Comparison of ENCODE assay signal across 30 mouse cellular contexts in genomic region chr11:21424345-21424744, GRCm38 (mm10). TPM values are rescaled to one million over a fixed set of nuclear protein-coding genes. Genes with fewer than 3 reads are reported as not detected.
DNase-seq lines count a peak whose midpoint lies in the region; TF ChIP-seq lines count a peak whose summit lies in the region.
"Had no signal": no experiment of that assay in that cellular context is flagged by ENCODE, and none has a peak within 500 bp of the region (broad histone marks: within the 10 kb centered on the region; RNA-seq: fewer than 3 reads in every experiment).

No protein-coding gene starts in this region.

- no peak for TF ChIP-seq CTCF in gastrocnemius, adult 2 months (IDR thresholded peaks at IDR 0.05)
- no peak for TF ChIP-seq CTCF in bone marrow, adult 2 months (IDR thresholded peaks at IDR 0.05; ENCODE audit: control insufficient read depth, insufficient read depth, low read length)

- DNase-seq in gastrocnemius, adult 2 months = no peak
- no peak for DNase-seq in gastrocnemius, postnatal 14 days
- peak; percentile 22 for DNase-seq in splenic B cell, adult 2 months (ENCODE audit: low read depth, low spot score)
- DNase-seq in left cerebral cortex, postnatal 4 days = no peak
- no peak for DNase-seq in adrenal gland, adult 2 months
- no peak for DNase-seq in adrenal gland, adult 8-10 months
- DNase-seq: cerebellum, adult 11-12 months; cerebellum, adult 9-11 months; gastrocnemius, postnatal 10 days; heart, adult 11 months; kidney, adult 18-20 months; kidney, postnatal 25 days; lung, embryonic 14.5 days; lung, postnatal 36 days; midbrain, embryonic 14.5 days; right cerebral cortex, adult 18-20 months; thymus, adult 2 months; thymus, postnatal 36 days had no signal

- H3K4me3 ChIP-seq in gastrocnemius, adult 2 months = no peak overlapping the region
- no peak overlapping the region for H3K4me3 ChIP-seq in bone marrow, adult 2 months (replicated peaks; ENCODE audit: control insufficient read depth, low read depth, low read length)
- no peak overlapping the region for H3K4me3 ChIP-seq in macrophage (ENCODE audit: inconsistent target)
- H3K4me3 ChIP-seq: erythroblast, embryonic 14.5 days; heart, embryonic 12.5 days; hindbrain, embryonic 10.5 days; hindbrain, embryonic 15.5 days; kidney, embryonic 15.5 days; layer of hippocampus, adult 2 months; left cerebral cortex, adult 2 months; limb, embryonic 15.5 days; liver, embryonic 15.5 days; neural tube, embryonic 15.5 days had no signal

- no peaks in the 10 kb centered on the region for H3K36me3 ChIP-seq in macrophage (ENCODE audit: inconsistent target)
- H3K36me3 ChIP-seq in splenic B cell, adult 2 months (ENCODE audit: control insufficient read depth, insufficient read depth, low read length, poor library complexity, severe bottlenecking) = no peaks in the 10 kb centered on the region
- H3K36me3 ChIP-seq: heart, embryonic 12.5 days; hindbrain, embryonic 10.5 days; hindbrain, embryonic 15.5 days; kidney, embryonic 15.5 days; limb, embryonic 15.5 days; liver, embryonic 15.5 days; neural tube, embryonic 15.5 days had no signal

- intact Hi-C loops in gastrocnemius, adult 2 months (cut with DNase I) = no loop called here
- intact Hi-C loops in gastrocnemius, postnatal 14 days (cut with DNase I; ENCODE audit: low total_unique reads) = no loop called here
- intact Hi-C loops in left cerebral cortex, postnatal 4 days (cut with DNase I) = no loop called here

- TF ChIP-seq POLR2A in bone marrow, adult 2 months (IDR thresholded peaks at IDR 0.05; ENCODE audit: borderline replicate concordance, control insufficient read depth, low read depth, low read length) = no peak

- no peaks in the 10 kb centered on the region for H3K79me2 ChIP-seq in macrophage (ENCODE audit: inconsistent target)

- H3K4me1 ChIP-seq in bone marrow, adult 2 months (ENCODE audit: control insufficient read depth, insufficient read depth, low read length) = no peaks in the 10 kb centered on the region; the same call in 1 of the 2 replicates
- H3K4me1 ChIP-seq: hindbrain, embryonic 10.5 days; hindbrain, embryonic 15.5 days; limb, embryonic 15.5 days; neural tube, embryonic 15.5 days had no signal

- peak overlapping the region; percentile 63; the same call in 1 of the 2 replicates for H3K27ac ChIP-seq in gastrocnemius, adult 2 months
- 0 out of 2 replicates have a peak overlapping the region, but pooled peaks have one; percentile 51 for H3K27ac ChIP-seq in bone marrow, adult 2 months (ENCODE audit: control insufficient read depth, insufficient read depth, low read depth, low read length, poor library complexity)
- peak overlapping the region; percentile 82 for H3K27ac ChIP-seq in macrophage
- H3K27ac ChIP-seq: hindbrain, embryonic 10.5 days; hindbrain, embryonic 15.5 days; kidney, embryonic 15.5 days; layer of hippocampus, adult 2 months; left cerebral cortex, adult 2 months; limb, embryonic 15.5 days; liver, embryonic 15.5 days; neural tube, embryonic 15.5 days had no signal

- H3K27me3 ChIP-seq in splenic B cell, adult 2 months (ENCODE audit: control insufficient read depth, insufficient read depth, low read length, poor library complexity, severe bottlenecking) = no peaks in the 10 kb centered on the region
- H3K27me3 ChIP-seq: heart, embryonic 12.5 days; hindbrain, embryonic 15.5 days; kidney, embryonic 15.5 days; limb, embryonic 15.5 days; liver, embryonic 15.5 days; neural tube, embryonic 15.5 days had no signal

RNA-seq across cellular contexts. Expression of gene Ugp2, which starts 53.3 kb away (rescaled TPM):
- 100 to 1,000 TPM; 474 to 554 TPM for total RNA-seq in gastrocnemius, adult 2 months (2021)
- 100 to 1,000 TPM; 264 to 284 TPM for total RNA-seq in gastrocnemius, postnatal 14 days (2021)
- 23.7 and 30.5 TPM in 2 replicates for polyA plus RNA-seq in bone marrow, adult 2 months (2011; ENCODE audit: insufficient read depth, insufficient read length, low replicate concordance, missing spikeins)
- 10 to 100 TPM in 25 of 26 experiments, 1 to 10 TPM in 1; 9.8 to 45.6 (median 26.3) TPM for total RNA-seq in macrophage (2018; cell fraction: chromatin; rRNA removed)
- 10 to 100 TPM; 67.6 to 89.7 (median 79.7) TPM for total RNA-seq in macrophage (2018; cell fraction: cytosol; rRNA removed)
- 10 to 100 TPM; 23.3 to 47.2 (median 35.3) TPM for total RNA-seq in macrophage (2018; cell fraction: nucleus; rRNA removed)
- 77.9 to 116 TPM (median 101 TPM) in 3 replicates for polyA plus RNA-seq in macrophage (2018)
- 10 to 100 TPM; 77.8 to 88.7 TPM for total RNA-seq in left cerebral cortex, postnatal 4 days (2021)
- total RNA-seq in adrenal gland, adult 2 months (2021) = 10 to 100 TPM; 66.2 to 84.6 TPM
- 0.60 and 1.1 TPM in 2 replicates for polyA plus RNA-seq in adrenal gland, adult 2 months (2012; rRNA removed)
- total RNA-seq in adrenal gland, adult 8-10 months (2022) = 10 to 100 TPM; 48.6 to 87.2 (median 61.2) TPM
